Mouse (Mus musculus) kidney, adult 8-10 months (tissue): ENCODE measurements at regions not wholly inside any gene's neighbourhood (a gene's known extent, or its start where the extent isn't known, plus 50 kb on each side); places are given as distances from the start of the nearest gene placed in this dataset.
"Not testable (repeated sequence)": the region's sequence is repeated elsewhere in the genome, so short reads cannot be mapped to it uniquely, and the experiment has no call there.

Experiments used
- DNase-seq, 2 experiments: peaks; one replicate each; pipeline ENCODE4 v3.0.0; 2022

DNA sequence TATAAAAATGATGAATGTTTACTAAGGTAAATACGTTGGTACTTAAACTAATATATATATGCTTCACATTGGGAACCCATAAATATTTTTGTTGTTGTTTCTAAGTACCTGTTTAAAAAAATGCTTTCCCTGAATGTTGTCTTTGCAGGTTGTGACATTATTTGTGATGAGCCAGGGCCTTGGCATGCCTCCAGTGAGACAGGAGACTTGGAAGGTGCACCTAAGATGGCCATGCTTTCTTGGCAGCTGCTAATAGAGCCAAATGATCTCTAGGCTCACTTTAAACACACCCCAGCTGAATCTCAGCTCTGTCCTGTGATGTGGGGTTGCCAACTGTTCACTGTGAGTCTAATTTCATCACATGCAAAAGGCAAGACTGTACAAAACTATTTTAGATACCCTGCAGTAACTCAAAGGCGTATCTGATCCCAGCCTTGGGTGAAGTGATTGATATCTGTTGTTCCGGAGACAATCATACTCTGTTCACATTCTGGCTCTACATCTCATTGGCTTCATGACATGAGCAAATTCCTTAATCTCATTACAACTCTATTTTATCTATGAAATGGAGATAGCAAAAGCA lies 197.8 kb upstream of the P2ry1 start:
- no peak for DNase-seq

DNA sequence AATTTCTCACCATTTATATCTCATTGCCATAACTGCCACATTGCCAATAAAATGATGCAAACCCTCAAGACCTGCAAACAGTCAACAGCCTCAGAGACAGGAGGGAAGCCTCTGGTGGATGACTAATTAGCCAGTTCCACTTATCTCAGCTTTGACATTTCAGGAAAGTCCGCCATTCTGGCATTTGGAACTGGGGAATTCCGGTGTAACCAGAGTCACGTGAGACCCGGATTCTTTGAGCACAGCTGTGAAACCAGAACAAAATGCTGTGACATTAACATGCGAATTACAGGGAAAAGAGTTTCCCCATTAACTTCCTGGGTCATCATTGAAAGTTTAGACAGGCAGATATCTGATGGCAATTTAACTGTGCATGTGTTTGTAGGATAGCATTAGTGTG lies 190.7 kb upstream of the P2ry1 start:
- no peak for DNase-seq

- no peak for DNase-seq
Observed at GRCm38 (mm10) chr3:60813485-60813884, 189.1 kb upstream of the P2ry1 start.

DNA sequence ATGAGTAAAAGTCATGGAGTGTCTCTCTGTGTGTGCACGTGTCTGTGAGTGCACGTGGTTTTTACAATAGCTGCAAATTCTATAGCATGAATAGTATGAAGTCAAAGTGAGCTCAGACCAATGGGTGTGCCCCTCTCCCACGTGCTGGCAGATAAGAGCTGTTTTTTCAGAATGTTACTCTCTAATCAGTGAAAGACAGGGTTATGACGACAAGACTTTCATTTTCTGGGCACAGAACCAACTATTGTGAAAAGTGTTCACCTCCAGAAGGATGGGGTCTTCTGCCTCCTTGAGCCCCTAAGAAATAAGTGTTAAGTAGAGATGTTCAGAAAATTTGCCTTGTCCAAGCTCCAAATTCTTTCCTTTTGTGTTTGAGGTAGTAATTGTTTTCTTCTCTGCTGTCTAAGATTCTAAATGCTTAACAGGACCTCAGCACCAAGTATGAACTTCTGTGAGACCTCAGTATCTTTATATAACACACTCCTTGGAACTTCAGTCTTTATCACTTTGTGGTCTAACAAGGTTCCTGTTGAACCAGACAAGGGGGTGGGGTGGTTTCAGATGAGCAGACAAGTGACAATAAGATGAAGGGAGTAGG lies 182.8 kb upstream of the P2ry1 start:
- DNase-seq, result no peak

GRCm38 (mm10) chr3:60821463-60821862 lies 181.1 kb upstream of the P2ry1 start:
- no peak for DNase-seq

DNA sequence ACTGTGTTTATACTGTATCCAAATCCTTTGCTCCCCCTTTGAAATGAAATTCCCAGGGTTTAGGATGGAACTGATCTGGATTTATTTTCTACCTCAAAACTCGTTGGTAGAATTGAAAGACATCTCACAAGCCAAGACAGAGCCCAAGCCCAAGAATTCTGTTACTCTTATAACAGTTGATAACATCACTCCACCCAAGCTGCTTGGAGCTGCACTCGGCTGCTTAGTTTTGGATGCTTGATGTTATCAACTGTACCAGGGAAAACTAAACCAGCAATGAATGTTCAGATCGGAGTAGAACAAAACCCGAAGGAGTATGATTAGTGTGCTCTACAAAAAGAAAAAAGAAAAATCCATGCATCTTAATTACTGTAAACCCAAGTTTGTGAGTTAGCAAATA lies 175.8 kb upstream of the P2ry1 start:
- DNase-seq, result peak in 1 of 2 experiments; percentile 0

DNA sequence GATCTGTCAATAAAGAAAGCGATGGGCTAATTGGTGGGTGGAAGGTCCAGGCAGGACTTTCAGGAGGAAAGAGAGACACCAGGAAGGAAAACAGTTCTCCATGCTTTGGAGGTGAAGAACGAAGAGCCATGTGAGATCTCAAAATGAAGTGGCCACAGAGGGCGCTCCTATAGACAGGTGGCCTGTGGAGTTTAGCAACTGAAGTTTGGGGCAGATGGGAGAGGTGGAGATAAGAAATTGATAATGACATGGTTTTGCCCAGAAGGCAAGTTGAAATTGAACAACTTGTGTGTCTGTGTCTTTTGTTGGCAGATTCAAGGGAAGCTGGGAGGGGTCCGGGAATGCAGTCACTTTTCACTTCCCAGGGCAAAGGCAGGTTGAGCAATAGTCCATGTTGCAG lies 170.2 kb upstream of the P2ry1 start:
- DNase-seq, result no peak

DNA sequence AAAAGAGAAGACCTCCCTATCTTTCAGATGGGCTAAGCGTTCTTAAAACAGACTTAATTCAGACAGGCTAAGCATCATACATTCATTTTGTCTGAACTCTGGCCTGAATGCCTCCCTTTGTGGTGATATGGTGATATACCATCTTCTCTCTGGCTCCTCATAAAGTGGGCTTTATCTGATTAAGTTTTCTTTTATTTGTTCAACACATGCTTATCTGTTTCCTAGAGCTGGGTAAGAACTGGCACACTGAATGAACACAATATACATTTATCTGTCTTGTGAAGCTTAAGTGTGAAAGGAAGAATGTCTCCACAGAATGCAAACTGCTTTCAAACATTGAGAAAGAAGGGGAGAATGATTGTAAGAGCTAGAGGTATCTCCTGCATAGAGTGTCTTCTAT lies 160.7 kb upstream of the P2ry1 start:
- no peak for DNase-seq

DNA sequence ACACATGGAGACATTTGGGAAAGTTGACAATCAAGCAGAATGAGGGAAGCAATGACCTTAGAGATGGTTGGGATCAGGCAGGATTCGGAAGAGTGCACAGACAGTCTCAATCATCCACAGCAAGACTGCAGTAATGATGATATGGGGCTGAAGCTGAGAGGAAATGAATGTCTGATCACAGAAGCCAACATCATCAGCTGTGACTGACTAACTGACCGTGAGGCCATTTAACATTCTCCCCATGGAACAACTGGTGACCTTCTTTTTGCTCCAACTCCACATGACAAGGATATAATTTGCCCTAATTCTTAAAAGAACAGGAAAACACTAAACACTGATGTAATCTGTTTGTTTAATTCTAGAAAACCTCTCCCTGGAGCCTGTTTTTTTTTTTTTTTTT lies 157.3 kb upstream of the P2ry1 start:
- no peak for DNase-seq

DNA sequence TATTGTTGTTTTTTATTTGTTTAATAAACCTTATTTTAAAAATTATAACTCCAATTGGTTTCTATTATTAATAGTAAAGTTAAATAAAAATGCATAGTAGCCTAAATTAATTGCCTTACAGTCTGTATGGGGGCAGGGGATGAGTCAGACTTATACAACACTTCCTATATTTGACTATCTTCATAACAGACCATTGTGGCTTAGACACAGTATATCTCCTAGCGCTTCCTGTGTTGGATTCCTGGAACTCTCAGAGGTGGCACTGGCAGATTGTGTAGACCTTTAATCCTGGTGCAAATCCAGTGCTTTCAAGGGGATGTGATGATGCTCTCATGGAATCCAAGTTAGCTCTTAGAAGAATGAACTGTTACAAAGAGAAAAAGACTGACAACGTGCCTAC lies 154.2 kb upstream of the P2ry1 start:
- no peak for DNase-seq

- DNase-seq, result no peak
Observed at GRCm38 (mm10) chr3:60853773-60854172, 148.8 kb upstream of the P2ry1 start.

DNA sequence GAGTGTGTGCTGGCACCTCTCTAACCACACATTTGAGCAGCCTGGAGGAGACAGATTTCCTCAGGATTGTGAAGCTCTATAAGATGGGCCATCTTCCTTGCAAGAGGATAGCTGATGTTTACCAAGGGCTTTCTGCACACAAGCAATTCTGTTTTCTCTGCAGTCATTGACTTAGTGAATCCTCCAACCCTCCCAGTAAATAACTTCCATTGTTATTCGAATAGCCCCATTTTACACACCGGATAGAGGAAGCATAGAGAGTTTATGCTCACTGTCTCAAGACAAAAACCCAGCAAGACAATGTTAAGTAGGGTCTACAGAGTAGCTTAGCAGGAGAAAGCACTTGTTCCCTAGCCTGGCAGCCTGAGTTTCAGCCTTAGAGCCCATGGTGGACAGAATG lies 146.9 kb upstream of the P2ry1 start:
- no peak for DNase-seq

- DNase-seq, result no peak
Observed at GRCm38 (mm10) chr3:60858474-60859118, 144.0 kb upstream of the P2ry1 start.

DNA sequence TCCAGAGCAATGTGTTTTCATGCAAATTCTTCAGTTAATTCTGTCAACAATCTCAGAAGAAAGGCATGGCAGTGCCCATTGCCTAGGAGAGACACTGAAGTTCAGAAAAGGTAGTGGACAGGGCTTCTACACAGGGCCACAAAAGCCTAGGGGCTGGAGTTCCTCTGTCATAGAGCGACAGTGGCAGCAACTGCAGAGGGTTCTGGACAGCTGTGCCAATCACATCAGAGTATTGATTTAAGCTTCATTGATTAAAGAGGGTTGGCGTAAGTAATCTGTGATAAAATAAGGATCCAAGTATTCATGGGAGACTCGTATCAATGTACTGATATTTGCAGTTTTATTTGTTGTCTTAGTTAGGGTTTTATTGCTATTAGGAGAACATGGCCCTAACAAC lies 143.5 kb upstream of the P2ry1 start:
- no peak for DNase-seq

DNA sequence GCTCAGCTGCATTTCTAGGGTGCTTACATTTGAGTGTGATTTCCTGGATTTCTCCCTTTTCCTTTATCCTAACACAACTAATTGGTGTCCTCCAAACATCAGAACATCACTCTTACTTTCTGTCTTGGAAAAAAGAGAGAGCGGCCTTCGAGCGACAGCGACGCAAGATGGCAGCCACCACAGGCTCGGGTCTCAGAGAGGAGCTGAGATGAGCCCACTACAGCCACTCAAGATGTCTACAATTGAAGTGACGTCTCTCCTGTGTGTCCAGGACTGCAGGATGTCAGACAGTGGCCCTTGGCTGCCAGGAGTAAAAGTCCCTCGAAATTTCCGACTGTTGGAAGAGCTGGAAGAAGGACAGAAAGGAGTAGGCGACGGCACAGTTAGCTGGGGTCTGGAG lies 125.7 kb upstream of the P2ry1 start:
- DNase-seq, result not testable (repeated sequence)

DNA sequence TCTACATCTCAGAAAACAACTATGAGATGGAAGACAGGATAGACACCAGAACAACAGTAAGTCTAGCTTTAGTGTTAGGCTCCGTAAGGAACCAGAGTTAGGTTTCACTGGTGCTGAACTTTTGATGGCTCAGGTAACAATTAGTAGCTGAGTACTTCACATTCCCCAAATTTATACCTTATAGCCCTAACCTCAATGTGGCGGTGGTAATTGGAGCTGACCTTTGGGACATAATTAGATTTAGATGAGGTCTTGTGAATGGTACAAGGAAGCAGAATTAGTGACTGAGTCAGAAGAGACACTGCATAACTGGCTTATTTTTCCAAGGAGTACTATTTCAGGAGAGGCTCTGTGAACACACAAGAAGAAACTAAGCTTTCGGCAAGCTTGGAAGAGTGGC lies 123.7 kb upstream of the P2ry1 start:
- no peak for DNase-seq

- DNase-seq, result no peak
Observed at GRCm38 (mm10) chr3:60884027-60884426, 118.6 kb upstream of the P2ry1 start.

DNA sequence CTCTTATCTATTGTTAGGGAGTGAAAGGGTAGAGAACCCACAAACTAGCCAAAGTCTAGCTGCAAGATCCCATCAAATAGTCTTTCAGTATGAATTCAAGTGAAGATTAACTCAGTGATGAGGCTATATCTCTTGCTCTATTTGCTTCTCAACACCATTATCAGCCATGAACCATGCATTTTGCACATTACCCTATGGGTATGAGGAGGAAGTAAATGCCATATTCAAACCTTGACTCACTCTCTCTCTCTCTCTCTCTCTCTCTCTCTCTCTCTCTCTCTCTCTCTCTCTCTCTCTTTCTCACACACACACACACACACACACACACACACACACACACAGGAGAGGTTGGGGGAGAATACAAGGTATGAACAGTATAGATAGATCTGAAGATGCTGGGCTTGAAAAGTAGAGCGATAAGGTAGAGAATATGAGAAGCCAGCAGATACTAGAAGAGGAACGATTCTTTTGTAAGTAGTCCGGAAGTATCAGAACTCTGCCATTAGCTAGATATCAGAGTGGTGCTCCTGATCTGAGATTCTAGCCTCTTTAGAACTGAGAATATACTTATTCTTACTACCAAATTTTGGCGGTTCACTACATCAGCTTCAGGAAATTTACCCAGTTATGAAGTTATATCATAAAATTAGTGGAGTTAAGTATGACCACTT lies 113.3 kb upstream of the P2ry1 start:
- no peak for DNase-seq

GRCm38 (mm10) chr3:60897628-60898269 lies 104.8 kb upstream of the P2ry1 start:
- DNase-seq, result no peak

GRCm38 (mm10) chr3:60898720-60899119 lies 103.9 kb upstream of the P2ry1 start:
- no peak for DNase-seq

- DNase-seq, result no peak
Observed at GRCm38 (mm10) chr3:60901571-60901970, 101.0 kb upstream of the P2ry1 start.

- DNase-seq, result no peak
Observed at GRCm38 (mm10) chr3:60916411-60916810, 86.2 kb upstream of the P2ry1 start.

DNA sequence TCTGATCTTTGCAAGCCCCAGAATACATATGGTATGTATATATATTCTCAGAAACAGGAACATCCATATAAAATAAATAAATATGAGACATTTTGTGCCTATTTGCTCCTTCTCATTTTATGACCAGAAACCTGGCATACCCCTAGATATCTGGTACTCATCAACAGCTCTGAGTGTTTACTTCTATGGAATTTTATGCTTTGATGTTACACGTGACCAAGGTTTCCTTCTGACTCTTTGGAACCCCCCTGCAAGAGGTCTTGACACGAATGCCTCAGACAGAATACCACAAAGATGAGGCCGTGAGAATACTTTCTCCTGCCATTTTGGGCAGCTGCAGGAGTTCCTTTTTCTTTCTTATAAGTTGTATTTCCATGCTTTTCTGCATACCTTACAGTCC lies 85.3 kb upstream of the P2ry1 start:
- DNase-seq, result no peak
